ENCODE assay signal across 7 mouse cellular contexts in genomic region chr17:29007641-29008325, GRCm38 (mm10). TPM values are rescaled to one million over a fixed set of nuclear protein-coding genes. Genes with fewer than 3 reads are reported as not detected.
DNase-seq lines count a peak whose midpoint lies in the region; ATAC-seq lines count a peak whose summit lies in the region.

TSS of gene Stk38 (minus strand) at chr17:29007995.

- H3K27ac ChIP-seq in intestine, embryonic 15.5 days, result peak within 1 kb of the TSS; percentile 91
- H3K27ac ChIP-seq in midbrain, embryonic 10.5 days (replicated peaks), result peak within 1 kb of the TSS; percentile 98

- H3K9ac ChIP-seq in intestine, embryonic 15.5 days, result peak within 1 kb of the TSS; percentile 92

- H3K36me3 ChIP-seq in intestine, embryonic 15.5 days, result no peaks in the 10 kb centered on the region
- peaks cover 20% of the 10 kb centered on the region for H3K36me3 ChIP-seq in midbrain, embryonic 10.5 days

- H3K27me3 ChIP-seq in intestine, embryonic 15.5 days (replicated peaks), result no peaks in the 10 kb centered on the region
- no peaks in the 10 kb centered on the region for H3K27me3 ChIP-seq in midbrain, embryonic 10.5 days (ENCODE audit: low read depth, poor library complexity, severe bottlenecking)

- H3K4me1 ChIP-seq in intestine, embryonic 15.5 days (replicated peaks), result peaks cover 7% of the 10 kb centered on the region; the same call in 1 of the 2 replicates
- peaks cover 31% of the 10 kb centered on the region for H3K4me1 ChIP-seq in midbrain, embryonic 10.5 days

- ATAC-seq in intestine, embryonic 15.5 days, result peak; percentile 95

- H3K9me3 ChIP-seq in intestine, embryonic 15.5 days, result no peaks in the 10 kb centered on the region
- H3K9me3 ChIP-seq in midbrain, embryonic 10.5 days (replicated peaks), result no peaks in the 10 kb centered on the region

- intact Hi-C loops in left cerebral cortex, postnatal 25 days (cut with DNase I), result no loop called here

- under 1% methylated on average over 65 of the region's 65 CpGs for WGBS in intestine, embryonic 15.5 days
- WGBS in midbrain, embryonic 10.5 days, result under 1% methylated on average over 65 of the region's 65 CpGs

- peak within 1 kb of the TSS; percentile 81 for H3K4me2 ChIP-seq in intestine, embryonic 15.5 days (replicated peaks)

- H3K4me3 ChIP-seq in intestine, embryonic 15.5 days (replicated peaks), result peak within 1 kb of the TSS; percentile 96
- H3K4me3 ChIP-seq in midbrain, embryonic 10.5 days, result peak within 1 kb of the TSS; percentile 99

- peak; percentile 98 for DNase-seq in adrenal gland, adult 18-20 months (ENCODE audit: low spot score in 2 of 2)
- DNase-seq in embryo, embryonic 11 days, result peak; percentile 90
- DNase-seq in gastrocnemius, postnatal 25 days, result peak; percentile 92
- peak; percentile 92 to 93 for DNase-seq in left cerebral cortex, postnatal 25 days (ENCODE audit: low spot score in 2 of 2)
- peak; percentile 93 for DNase-seq in midbrain, embryonic 10.5 days (ENCODE audit: low spot score)
- DNase-seq in right cerebral cortex, postnatal 4 days, result peak; percentile 89

RNA-seq across cellular contexts. Expression of gene Stk38, which starts in this region (rescaled TPM):
- total RNA-seq in adrenal gland, adult 18-20 months (2021), result 10 to 100 TPM; 49.2 to 49.9 TPM
- 10 to 100 TPM; 25.2 to 26.4 TPM for total RNA-seq in gastrocnemius, postnatal 25 days (2021)
- polyA plus RNA-seq in intestine, embryonic 15.5 days (2015; fragmentation: Nextera tagmentation; extraction: Ambion mirVana), result 90.0 and 90.7 TPM in 2 replicates
- 10 to 100 TPM; 44.9 to 59.3 TPM for total RNA-seq in left cerebral cortex, postnatal 25 days (2021)
- polyA plus RNA-seq in midbrain, embryonic 10.5 days (2016; fragmentation: Nextera tagmentation; extraction: Ambion mirVana), result 115 and 130 TPM in 2 replicates

Comparison
In these comparisons a context has a peak if more than half of its experiments do, and no peak if none do; other contexts are left out.
1. Peak in every context shown above with its lines: DNase-seq, ATAC-seq, H3K4me3 ChIP-seq and H3K27ac ChIP-seq.